Mouse (Mus musculus): ENCODE data around the gene 6030468B19Rik. TPM values are rescaled to one million over a fixed set of nuclear protein-coding genes. Genes with fewer than 3 reads are reported as not detected.
"Not testable (repeated sequence)": the region's sequence is repeated elsewhere in the genome, so short reads cannot be mapped to it uniquely, and the experiment has no call there.

Gene 6030468B19Rik
- total and polyA plus RNA-seq, 3 experiments = 0.16 TPM; not detected in 2

- DNase-seq = peak; percentile 72 to 74
- WGBS = 12% methylated on average over 31 of the region's 31 CpGs
- intact Hi-C loops (cut with DNase I) = loop anchor here (2.0 kb wide), 1 partner anchor 42 kb away; the partner anchor contains the start of gene Afmid
- peak overlapping the region; percentile 52 for H3K4me3 ChIP-seq
- TF ChIP-seq POLR2A (IDR thresholded peaks at IDR 0.05; ENCODE audit: insufficient read depth, low read depth, low read length) (peak; percentile 58; the same call in 1 of the 2 replicates), CTCF (IDR thresholded peaks at IDR 0.05) (peak; percentile 89), EP300 (IDR thresholded peaks at IDR 0.05; ENCODE audit: insufficient read depth, low read depth, low read length) (no peak)
- peaks cover 6% of the 10 kb centered on the region; the same call in 1 of the 2 replicates for H3K4me1 ChIP-seq (ENCODE audit: control insufficient read depth, insufficient read depth, low read length)
- no peaks in the 10 kb centered on the region for H3K36me3 ChIP-seq (ENCODE audit: control insufficient read depth, insufficient read depth, low read length)
- H3K9ac ChIP-seq (ENCODE audit: low read depth, low read length) = peak overlapping the region; percentile 85
- no peaks in the 10 kb centered on the region for H3K27me3 ChIP-seq (ENCODE audit: control insufficient read depth, insufficient read depth, low read length)
- H3K79me2 ChIP-seq (replicated peaks; ENCODE audit: control insufficient read depth, insufficient read depth, low read length) = no peaks in the 10 kb centered on the region
- peak overlapping the region; percentile 96 for H3K27ac ChIP-seq
These were observed 14.4 kb upstream of the 6030468B19Rik start for GRCm38 (mm10) chr11:117783089-117783488.

GRCm38 (mm10) chr11:117783683-117784309, 13.7 kb upstream of the 6030468B19Rik start:
- Histone ChIP-seq H3K36me3 (ENCODE audit: control insufficient read depth, insufficient read depth, low read length) (no peaks in the 10 kb centered on the region), H3K27ac (peak overlapping the region; percentile 96), H3K79me2 (replicated peaks; ENCODE audit: control insufficient read depth, insufficient read depth, low read length) (no peaks in the 10 kb centered on the region), H3K4me1 (ENCODE audit: control insufficient read depth, insufficient read depth, low read length) (peaks cover 4% of the 10 kb centered on the region; the same call in 1 of the 2 replicates), H3K9ac (ENCODE audit: low read depth, low read length) (peak overlapping the region; percentile 52; the same call in 1 of the 2 replicates), H3K4me3 (peak overlapping the region; percentile 52), H3K27me3 (ENCODE audit: control insufficient read depth, insufficient read depth, low read length) (no peaks in the 10 kb centered on the region)
- peak; percentile 59 to 62 for DNase-seq
- 54% methylated on average over 10 of the region's 10 CpGs for WGBS
- no peak for TF ChIP-seq EP300 (IDR thresholded peaks at IDR 0.05; ENCODE audit: insufficient read depth, low read depth, low read length)
- no peak for TF ChIP-seq CTCF (IDR thresholded peaks at IDR 0.05)
- TF ChIP-seq POLR2A (IDR thresholded peaks at IDR 0.05; ENCODE audit: insufficient read depth, low read depth, low read length) = 0 out of 2 replicates have a peak, but pooled peaks have one; percentile 17
- intact Hi-C loops (cut with DNase I) = loop anchor here (2.0 kb wide), 1 partner anchor 41 kb away; the partner anchor contains the start of gene Afmid

DNA sequence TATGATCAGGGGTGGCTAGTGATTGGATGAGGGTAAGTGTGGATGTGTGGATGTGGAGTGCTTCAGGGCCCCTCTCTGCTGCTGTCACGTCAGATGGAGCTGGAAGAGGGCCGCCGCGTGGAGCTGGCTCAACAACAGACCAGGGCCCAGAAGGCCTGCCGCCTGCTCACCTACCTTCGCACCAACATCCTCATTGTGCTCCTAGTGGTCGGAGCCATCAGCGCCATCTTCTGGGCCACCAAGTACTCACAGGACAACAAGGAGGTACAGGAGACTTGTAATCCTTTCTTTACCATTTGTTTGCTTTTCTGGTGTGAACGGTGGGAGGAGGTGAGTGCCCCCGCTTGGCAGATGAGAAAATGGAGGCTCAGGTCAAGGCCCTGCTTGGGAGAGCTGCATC, 11.2 kb upstream of the 6030468B19Rik start:
- TF ChIP-seq CTCF (IDR thresholded peaks at IDR 0.05) (peak; percentile 84), EP300 (IDR thresholded peaks at IDR 0.05; ENCODE audit: insufficient read depth, low read depth, low read length) (peak; percentile 59; the same call in 1 of the 2 replicates), POLR2A (IDR thresholded peaks at IDR 0.05; ENCODE audit: insufficient read depth, low read depth, low read length) (no peak)
- DNase-seq = peak; percentile 68 to 69

GRCm38 (mm10) chr11:117788481-117788880, 9.0 kb upstream of the 6030468B19Rik start:
- H3K79me2 ChIP-seq (replicated peaks; ENCODE audit: control insufficient read depth, insufficient read depth, low read length); H3K4me3 ChIP-seq; H3K27ac ChIP-seq; H3K4me1 ChIP-seq (ENCODE audit: control insufficient read depth, insufficient read depth, low read length); H3K9ac ChIP-seq (ENCODE audit: low read depth, low read length); H3K36me3 ChIP-seq (ENCODE audit: control insufficient read depth, insufficient read depth, low read length); H3K27me3 ChIP-seq (ENCODE audit: control insufficient read depth, insufficient read depth, low read length); DNase-seq: not testable (repeated sequence)
- intact Hi-C loops (cut with DNase I) = loop anchor here (5.0 kb wide), 1 partner anchor 36 kb away; no protein-coding TSS in a partner anchor
- 90% methylated on average over 7 of the region's 7 CpGs for WGBS

More for the DNA sequence above, 11.2 kb upstream of the 6030468B19Rik start:
- Histone ChIP-seq H3K27me3 (ENCODE audit: control insufficient read depth, insufficient read depth, low read length) (no peaks in the 10 kb centered on the region), H3K9ac (ENCODE audit: low read depth, low read length) (no peak overlapping the region), H3K27ac (no peak overlapping the region), H3K36me3 (ENCODE audit: control insufficient read depth, insufficient read depth, low read length) (no peaks in the 10 kb centered on the region), H3K4me1 (ENCODE audit: control insufficient read depth, insufficient read depth, low read length) (peaks cover 1% of the 10 kb centered on the region; the same call in 1 of the 2 replicates), H3K4me3 (no peak overlapping the region), H3K79me2 (replicated peaks; ENCODE audit: control insufficient read depth, insufficient read depth, low read length) (no peaks in the 10 kb centered on the region)
- 19% methylated on average over 10 of the region's 10 CpGs for WGBS
- intact Hi-C loops (cut with DNase I) = loop anchor here (1.0 to 5.0 kb wide), 2 partner anchors 34 to 77 kb away; no protein-coding TSS in a partner anchor

GRCm38 (mm10) chr11:117790286-117790685, 7.2 kb upstream of the 6030468B19Rik start:
- no peaks in the 10 kb centered on the region; the same call in 1 of the 2 replicates for H3K4me1 ChIP-seq (ENCODE audit: control insufficient read depth, insufficient read depth, low read length)
- peak; percentile 71 to 83 for DNase-seq
- H3K79me2 ChIP-seq (replicated peaks; ENCODE audit: control insufficient read depth, insufficient read depth, low read length) = no peaks in the 10 kb centered on the region
- peak; percentile 97 for TF ChIP-seq CTCF (IDR thresholded peaks at IDR 0.05)
- peak; percentile 64; the same call in 1 of the 2 replicates for TF ChIP-seq EP300 (IDR thresholded peaks at IDR 0.05; ENCODE audit: insufficient read depth, low read depth, low read length)
- no peak for TF ChIP-seq POLR2A (IDR thresholded peaks at IDR 0.05; ENCODE audit: insufficient read depth, low read depth, low read length)
- no peaks in the 10 kb centered on the region for H3K27me3 ChIP-seq (ENCODE audit: control insufficient read depth, insufficient read depth, low read length)
- H3K27ac ChIP-seq = no peak overlapping the region
- no peak overlapping the region for H3K4me3 ChIP-seq
- no peak overlapping the region for H3K9ac ChIP-seq (ENCODE audit: low read depth, low read length)
- WGBS = 7% methylated on average over 14 of the region's 14 CpGs
- H3K36me3 ChIP-seq (ENCODE audit: control insufficient read depth, insufficient read depth, low read length) = no peaks in the 10 kb centered on the region
- intact Hi-C loops (cut with DNase I) = loop anchor here (1.0 kb wide), 1 partner anchor 34 kb away; no protein-coding TSS in a partner anchor

All from heart, adult 2 months (tissue).